Mouse (Mus musculus): ENCODE results near the gene Asdurf. TPM values are rescaled to one million over a fixed set of nuclear protein-coding genes. Genes with fewer than 3 reads are reported as not detected.

Gene Asdurf
- total RNA-seq, 2 experiments from 2014 or later: 3.8 TPM; not detected in 1

Other genes with a start within 250 kb of the Asdurf start
- not detected for gene 1700019A02Rik, start 165.0 kb downstream of the Asdurf start, total RNA-seq (2021)
- gene Pms1, start 55.6 kb downstream of the Asdurf start, total RNA-seq (2021): 10 to 100 TPM in 1 of 2 experiments, 1 to 10 TPM in 1; 9.7 to 12.2 TPM
- 1 to 10 TPM; 6.2 to 6.4 TPM for gene Ormdl1, start 55.5 kb downstream of the Asdurf start, total RNA-seq (2021)
- under 1 TPM in 1 of 2 experiments, not detected in 1; 0.65 TPM for gene Gm28778, start 55.5 kb downstream of the Asdurf start, total RNA-seq (2021)
- 10 to 100 TPM; 16.6 to 17.7 TPM for gene Osgepl1, start 39.0 kb downstream of the Asdurf start, total RNA-seq (2021)
- gene Gm28551, start within 50 bp of the Asdurf start, total RNA-seq (2021): under 1 TPM; 0.14 to 0.36 TPM
- gene Asnsd1, start 133 bp upstream of the Asdurf start, total RNA-seq (2021): 10 to 100 TPM; 27.7 TPM

All from layer of hippocampus, postnatal 14 days (tissue).